Mouse (Mus musculus) testis, postnatal 10 days (tissue): ENCODE results near the gene Apbb2.
"Not testable (repeated sequence)": the region's sequence is repeated elsewhere in the genome, so short reads cannot be mapped to it uniquely, and the experiment has no call there.

Experiments used
- DNase-seq: peaks from one replicate; pipeline ENCODE4 v3.0.0; 2021; ENCODE audit warnings: low spot score

Gene Apbb2

DNA sequence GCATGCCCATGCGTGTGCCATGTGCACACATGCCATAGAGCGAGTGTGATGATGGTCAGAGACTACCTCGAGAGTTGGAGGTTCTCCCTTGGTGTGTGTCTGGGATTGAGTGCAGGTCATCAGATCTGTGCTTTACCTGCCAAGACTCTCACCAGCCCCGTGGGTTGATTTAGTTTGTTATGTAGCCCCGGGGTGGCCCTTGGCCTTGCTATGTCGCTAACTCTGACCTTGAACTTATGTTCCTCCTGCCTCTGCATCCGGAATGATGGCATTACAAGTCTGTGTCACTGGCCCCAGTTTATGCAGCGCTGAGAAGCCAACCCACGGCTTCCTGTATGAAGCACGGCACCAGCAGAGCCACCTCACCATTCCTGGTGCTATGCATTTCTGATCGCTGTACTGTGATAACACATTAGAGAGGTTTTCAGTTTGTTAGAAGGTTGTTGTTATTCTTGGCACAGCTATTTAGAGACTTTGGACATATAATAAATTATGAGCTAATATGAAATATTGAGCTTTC, 324.4 kb downstream of the Apbb2 start:
- no peak for DNase-seq

DNA sequence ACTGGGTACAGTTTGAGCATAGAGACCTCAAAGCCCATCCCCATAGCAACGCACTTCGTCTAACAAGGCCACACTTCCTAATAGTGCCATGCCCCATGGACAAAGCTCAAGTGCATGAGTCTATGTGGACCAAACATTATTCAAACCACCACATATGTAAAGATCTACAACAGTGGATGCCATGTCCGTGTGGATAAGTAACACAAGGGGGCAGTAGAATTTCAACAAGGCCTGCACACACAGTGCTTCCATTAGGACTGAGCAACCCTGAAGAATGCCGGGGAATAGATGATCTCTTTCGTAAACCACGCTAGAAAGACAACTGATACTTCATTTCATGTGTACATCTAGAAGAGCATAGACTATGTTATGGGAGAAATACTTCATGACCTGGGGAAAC, 337.8 kb downstream of the Apbb2 start:
- no peak for DNase-seq

DNA sequence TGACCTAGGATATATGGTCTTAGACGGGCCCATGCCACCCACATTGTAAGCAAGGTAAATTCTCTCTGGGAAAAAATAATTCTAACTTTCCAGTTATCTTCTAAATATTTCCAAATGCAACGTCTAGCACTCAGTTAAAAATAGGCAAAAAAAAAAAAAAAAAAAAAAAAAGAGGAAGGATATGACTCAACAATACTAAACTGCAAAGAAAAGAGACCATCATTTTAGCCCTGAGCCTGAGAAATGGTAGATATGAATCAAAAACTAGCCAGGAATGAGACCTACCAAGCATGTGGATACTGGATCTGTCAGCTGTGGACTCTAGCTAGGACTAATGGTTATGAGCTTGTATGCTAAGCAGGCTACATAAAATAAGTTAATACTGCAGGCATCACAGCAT, 338.9 kb downstream of the Apbb2 start:
- DNase-seq, result no peak

DNA sequence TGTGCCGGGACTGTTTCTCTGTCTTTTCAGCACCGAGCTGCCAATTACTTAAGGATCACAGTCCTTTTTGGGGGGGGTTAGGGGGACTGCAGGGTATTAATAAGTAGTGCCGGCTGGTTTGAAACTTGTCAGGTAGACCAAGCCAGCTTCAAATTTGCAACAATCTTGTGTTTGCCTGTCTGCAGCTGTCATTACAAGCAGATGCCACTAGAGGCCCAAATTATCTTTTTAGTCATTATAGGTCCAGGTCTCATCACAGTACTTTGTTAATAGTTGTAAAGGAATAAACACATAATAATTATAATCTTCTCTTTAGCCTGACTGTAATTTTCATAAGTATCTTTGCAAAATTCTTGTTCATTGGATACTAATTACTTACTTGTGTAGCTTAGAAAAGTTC, 344.2 kb downstream of the Apbb2 start:
- no peak for DNase-seq

DNA sequence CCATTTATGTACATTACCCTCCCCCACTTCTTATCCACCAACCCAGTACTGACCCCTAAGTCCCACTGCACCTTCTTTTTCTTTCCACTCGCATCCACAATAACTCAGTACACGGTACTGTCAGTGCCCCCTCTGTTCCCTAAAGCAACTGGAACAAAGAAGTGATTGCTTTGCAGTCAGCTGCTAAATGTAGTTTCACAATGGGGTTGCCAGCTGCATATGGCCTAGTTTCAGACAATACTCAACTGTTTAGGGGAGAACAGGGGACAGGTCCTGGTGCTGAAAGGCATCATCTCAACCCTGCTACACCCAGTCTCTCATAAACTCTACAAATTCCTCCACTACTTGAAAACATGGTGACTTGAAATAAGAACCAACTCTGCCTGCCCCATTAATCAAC, 347.4 kb downstream of the Apbb2 start:
- DNase-seq, result no peak

DNA sequence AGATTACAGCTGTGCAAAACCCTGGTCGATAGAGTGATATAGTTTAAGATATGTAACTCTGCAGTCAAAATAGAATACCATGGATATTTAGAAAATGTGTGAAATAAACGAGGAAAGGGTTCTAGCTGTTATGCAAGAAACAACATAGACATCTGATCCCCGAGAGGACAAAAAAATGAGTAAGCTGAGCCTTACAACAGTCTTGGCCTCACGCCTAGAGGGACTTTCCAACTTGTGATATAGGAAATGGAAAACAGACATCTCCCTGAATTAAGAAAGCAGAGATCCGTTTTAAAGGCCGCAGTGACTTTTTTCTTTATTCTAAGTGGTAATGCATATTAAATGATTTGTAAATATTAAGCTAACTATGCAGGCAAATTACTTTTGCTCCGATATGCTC, 349.0 kb downstream of the Apbb2 start:
- no peak for DNase-seq

DNA sequence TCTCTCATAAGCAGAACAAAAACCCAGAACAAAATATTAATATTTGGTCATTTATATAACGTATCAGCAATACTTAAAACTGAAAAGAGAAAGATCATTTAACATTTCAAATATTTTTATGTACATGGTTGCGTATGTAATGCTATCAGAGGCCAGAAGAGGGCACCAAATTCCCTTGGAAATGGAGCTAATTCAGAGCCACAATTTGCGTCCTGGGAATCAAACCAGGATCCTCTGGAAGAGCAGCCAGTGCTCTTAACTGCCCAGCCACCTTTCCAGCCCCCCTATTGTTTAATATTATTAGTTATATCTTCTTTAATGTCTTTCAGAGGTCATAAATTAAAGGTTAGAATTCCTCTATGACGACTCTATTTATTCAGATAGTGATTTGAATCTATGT, 355.2 kb downstream of the Apbb2 start:
- DNase-seq, result peak; percentile 55

DNA sequence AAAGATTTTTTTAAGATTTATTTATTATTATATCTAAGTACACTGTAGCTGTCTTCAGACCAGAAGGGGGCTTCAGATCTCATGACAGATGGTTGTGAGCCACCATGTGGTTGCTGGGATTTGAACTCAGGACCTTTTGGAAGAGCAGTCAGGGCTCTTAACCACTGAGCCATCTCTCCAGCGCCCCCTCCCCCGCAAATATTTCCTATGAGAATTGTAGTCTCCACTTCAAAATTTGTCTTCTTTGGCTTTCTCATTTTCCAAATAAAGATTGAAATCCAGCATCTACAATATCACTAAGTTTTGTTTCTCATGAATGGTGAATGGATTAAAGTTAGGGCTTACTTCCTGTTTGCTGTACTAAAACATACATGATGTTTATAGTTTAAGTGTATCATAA, 356.1 kb downstream of the Apbb2 start:
- no peak for DNase-seq

DNA sequence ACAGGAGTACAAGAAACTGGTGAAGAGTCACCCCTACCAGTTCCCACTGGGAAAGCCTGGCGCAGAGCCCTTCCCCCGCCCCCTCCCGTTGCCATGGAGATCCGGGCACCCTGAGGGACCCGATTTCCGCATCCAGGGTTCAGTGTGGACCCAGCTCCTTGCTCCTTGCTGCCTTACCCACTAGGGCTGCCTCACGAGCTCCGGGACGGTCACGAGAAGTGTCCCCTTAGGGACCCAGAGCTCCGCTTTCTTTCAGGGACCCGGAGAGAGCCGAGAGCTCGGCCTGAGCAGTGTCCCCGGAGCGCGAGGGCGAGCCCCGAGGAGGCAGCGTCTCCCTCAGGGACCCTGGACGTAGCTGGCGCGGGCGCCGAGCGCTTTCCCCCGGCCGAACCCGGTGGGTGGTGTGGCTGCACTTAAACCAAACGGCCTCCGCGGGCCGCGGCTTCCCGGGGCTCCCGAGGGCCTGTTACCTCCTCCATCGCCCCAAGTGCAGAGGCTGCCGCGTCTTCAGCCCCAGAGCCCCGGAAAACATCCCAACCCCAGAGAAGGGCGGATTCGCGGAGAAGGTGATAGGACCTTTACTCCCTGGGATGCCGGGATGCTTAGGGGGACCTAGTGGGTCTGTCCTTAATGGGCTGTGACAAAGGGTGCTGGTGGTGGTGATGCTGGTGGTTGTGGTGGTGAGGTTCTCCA, 358.7 kb downstream of the Apbb2 start, which contains the start of gene Nsun7:
TSS of gene Nsun7 (plus strand) at position 142 of the 693 bp plus-strand sequence.
- peak; percentile 80 for DNase-seq

DNA sequence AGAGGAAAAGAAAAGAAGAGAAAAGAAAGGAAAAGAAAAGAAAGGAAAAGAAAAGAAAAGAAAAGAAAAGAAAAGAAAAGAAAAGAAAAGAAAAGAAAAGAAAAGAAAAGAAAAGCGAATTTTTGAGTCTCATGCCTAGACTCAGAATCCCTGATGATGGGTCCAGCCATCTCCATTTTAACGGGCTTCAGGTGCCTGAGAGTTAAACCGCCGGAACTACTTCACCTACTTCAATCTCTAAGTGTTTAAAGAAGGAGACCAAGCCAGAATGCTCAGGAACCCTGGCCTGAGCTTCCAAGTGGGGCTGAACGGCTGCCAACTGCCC, 359.2 kb downstream of the Apbb2 start:
- DNase-seq, result not testable (repeated sequence)

DNA sequence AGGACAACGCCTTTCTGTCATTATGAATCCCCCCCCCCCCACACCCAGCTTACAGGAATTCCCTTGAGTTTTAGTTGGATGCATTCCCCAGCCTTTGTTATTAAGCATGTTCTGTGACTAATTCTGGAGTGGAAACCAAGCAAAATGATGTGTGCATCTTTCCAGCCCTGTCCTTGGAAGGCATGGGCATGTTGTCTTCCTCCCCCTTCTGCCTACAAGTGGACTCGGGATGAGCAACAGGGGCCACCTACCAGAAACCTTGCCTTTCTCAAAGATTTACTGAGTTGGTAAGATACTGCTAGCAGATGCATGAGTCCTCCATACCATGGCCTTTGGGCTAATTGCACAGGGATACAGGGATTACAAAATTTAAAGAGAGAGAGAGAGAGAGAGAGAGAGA, 359.6 kb downstream of the Apbb2 start:
- no peak for DNase-seq

DNA sequence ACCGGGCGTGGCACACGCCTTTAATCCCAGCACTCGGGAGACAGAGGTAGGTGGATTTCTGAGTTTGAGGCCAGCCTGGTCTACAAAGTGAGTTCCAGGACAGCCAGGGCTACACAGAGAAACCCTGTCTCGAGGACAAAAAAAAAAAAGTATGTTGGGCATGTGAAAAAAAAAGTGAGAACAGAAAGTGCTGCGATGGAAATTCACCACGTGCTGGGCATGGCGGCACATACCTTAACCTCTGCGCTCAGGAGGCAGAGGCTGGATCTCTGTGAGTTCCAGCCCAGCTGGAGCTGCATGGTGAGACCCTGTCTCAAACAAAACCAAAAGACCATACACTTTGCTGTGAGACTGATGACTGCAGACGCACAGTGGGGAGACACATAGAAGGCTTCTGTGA, 363.5 kb downstream of the Apbb2 start:
- DNase-seq, result no peak

DNA sequence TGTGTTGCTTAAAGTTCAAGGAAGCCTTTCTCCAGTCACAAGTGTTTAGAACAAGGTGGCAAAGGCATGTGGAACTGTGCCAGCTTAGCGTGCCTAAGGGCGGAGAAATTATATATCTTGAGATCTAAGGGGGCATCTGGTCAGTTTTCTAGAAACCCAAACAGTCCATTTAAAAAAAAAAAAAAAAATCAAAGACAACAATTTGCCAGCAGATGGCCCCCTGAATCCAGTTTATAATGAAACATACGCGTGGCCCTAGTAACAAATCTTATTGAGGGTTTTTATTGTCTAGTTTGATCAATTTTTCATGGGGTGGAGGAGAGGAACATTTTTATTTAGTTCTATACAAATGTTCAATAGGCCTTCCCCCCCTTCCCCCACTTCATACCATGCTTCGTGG, 365.4 kb downstream of the Apbb2 start:
- DNase-seq, result no peak
